Mouse (Mus musculus) skeletal muscle tissue, adult 2 months (tissue): ENCODE measurements around the gene Nelfcd.

Source experiments
- DNase-seq: peaks from one replicate; pipeline ENCODE4 v3.0.0-alpha.2; 2012; ENCODE audit warnings: low read depth, low spot score

Gene Nelfcd

GRCm38 (mm10) chr2:174436916-174437696 is 21.5 kb downstream of the Nelfcd start:
- no peak for DNase-seq

- DNase-seq = no peak
These were observed 22.0 kb downstream of the Nelfcd start for GRCm38 (mm10) chr2:174437697-174437982.

- no peak for DNase-seq
These were observed 22.6 kb downstream of the Nelfcd start for GRCm38 (mm10) chr2:174438181-174438580.

GRCm38 (mm10) chr2:174438737-174439449 is 23.3 kb downstream of the Nelfcd start, which contains the start of gene Ctsz:
Gene Ctsz, minus strand, starts transcription at chr2:174439039.
- DNase-seq = peak; percentile 54

GRCm38 (mm10) chr2:174439450-174439838 is 23.8 kb downstream of the Nelfcd start:
- no peak for DNase-seq

- no peak for DNase-seq
These were observed 24.4 kb downstream of the Nelfcd start for GRCm38 (mm10) chr2:174439961-174440360.

- DNase-seq = no peak
These were observed 26.3 kb downstream of the Nelfcd start for GRCm38 (mm10) chr2:174441898-174442297.

GRCm38 (mm10) chr2:174442460-174442859 is 26.9 kb downstream of the Nelfcd start:
- DNase-seq = peak; percentile 45

- DNase-seq = no peak
These were observed 27.4 kb downstream of the Nelfcd start for GRCm38 (mm10) chr2:174443046-174443445.

GRCm38 (mm10) chr2:174444359-174444758 is 28.8 kb downstream of the Nelfcd start:
- DNase-seq = no peak

GRCm38 (mm10) chr2:174445018-174445417 is 29.4 kb downstream of the Nelfcd start:
- no peak for DNase-seq

GRCm38 (mm10) chr2:174446492-174446891 is 30.9 kb downstream of the Nelfcd start:
- no peak for DNase-seq

- DNase-seq = no peak
These were observed 31.3 kb downstream of the Nelfcd start for GRCm38 (mm10) chr2:174446905-174447304.

- no peak for DNase-seq
These were observed 32.8 kb downstream of the Nelfcd start for GRCm38 (mm10) chr2:174448405-174448804.

- no peak for DNase-seq
These were observed 34.7 kb downstream of the Nelfcd start, which contains the start of gene Tubb1 for GRCm38 (mm10) chr2:174450353-174450752. Gene Tubb1, plus strand, starts transcription at chr2:174450695.

- no peak for DNase-seq
These were observed 38.1 kb downstream of the Nelfcd start for GRCm38 (mm10) chr2:174453681-174454080.

GRCm38 (mm10) chr2:174459365-174459764 is 43.8 kb downstream of the Nelfcd start:
- DNase-seq = no peak

- DNase-seq = no peak
These were observed 47.8 kb downstream of the Nelfcd start for GRCm38 (mm10) chr2:174463370-174463769.

GRCm38 (mm10) chr2:174463789-174464523 is 48.4 kb downstream of the Nelfcd start, which contains the start of gene Atp5e:
Gene Atp5e, minus strand, starts transcription at chr2:174464105.
- peak; percentile 94 for DNase-seq

GRCm38 (mm10) chr2:174470333-174470732 is 54.7 kb downstream of the Nelfcd start:
- no peak for DNase-seq

- DNase-seq = no peak
These were observed 55.3 kb downstream of the Nelfcd start for GRCm38 (mm10) chr2:174470786-174471405.

- no peak for DNase-seq
These were observed 56.8 kb downstream of the Nelfcd start for GRCm38 (mm10) chr2:174472407-174472806.
